Mouse (Mus musculus) MEL (cell line): ENCODE results near the gene Dlg5. TPM values are rescaled to one million over a fixed set of nuclear protein-coding genes. Genes with fewer than 3 reads are reported as not detected.

Experiments
- DNase-seq: peaks from one replicate; pipeline ENCODE4 v3.0.0; 2011; ENCODE audit warnings: low read depth, low spot score
- H3K27ac ChIP-seq: 2 replicates; pipeline ENCODE4 v1.5.1; 2012; ENCODE audit warnings: low read depth, mild to moderate bottlenecking, control low read depth, low read length, moderate library complexity; ENCODE audit not compliant: control insufficient read depth
- H3K27me3 ChIP-seq, 2 experiments: fragments of 150-350 bp in 1 of 2; sonication (generic) in 1 of 2; 2 replicates each; pipeline ENCODE4 v1.6.1; 2012; ENCODE audit warnings: low read length in 2 of 2, mild to moderate bottlenecking in 2 of 2, improper control_type of control experiment in 1 of 2, moderate library complexity in 1 of 2; ENCODE audit not compliant: insufficient read depth in 2 of 2, control insufficient read depth in 1 of 2
- H3K36me3 ChIP-seq, 2 experiments: 2 replicates each; pipeline ENCODE4 v1.6.1; 2012 to 2014; ENCODE audit warnings: low read length in 2 of 2, improper control_type of control experiment in 1 of 2, inconsistent platforms in 1 of 2, mild to moderate bottlenecking in 1 of 2; ENCODE audit not compliant: insufficient read depth in 2 of 2, control insufficient read depth in 1 of 2
- H3K4me1 ChIP-seq, 2 experiments: fragments of 150-350 bp in 1 of 2; sonication (generic) in 1 of 2; 2 replicates each; pipeline ENCODE4 v1.6.1; 2012; ENCODE audit warnings: low read length in 2 of 2, improper control_type of control experiment in 1 of 2, mild to moderate bottlenecking in 1 of 2; ENCODE audit not compliant: insufficient read depth in 2 of 2, control insufficient read depth in 1 of 2
- H3K4me3 ChIP-seq, 2 experiments: fragments of 150-350 bp in 1 of 2; sonication (generic) in 1 of 2; 2 replicates each; pipeline ENCODE4 v1.5.1; 2012; ENCODE audit warnings: low read depth in 2 of 2, low read length in 2 of 2, mild to moderate bottlenecking in 2 of 2, moderate library complexity in 2 of 2, control low read depth in 1 of 2, improper control_type of control experiment in 1 of 2; ENCODE audit not compliant: control insufficient read depth in 1 of 2, insufficient read depth in 1 of 2
- H3K79me2 ChIP-seq: 2 replicates; pipeline ENCODE4 v1.6.1; 2012; ENCODE audit warnings: mild to moderate bottlenecking, low read length, moderate library complexity; ENCODE audit not compliant: control insufficient read depth, poor library complexity, insufficient read depth
- H3K9ac ChIP-seq: 2 replicates; pipeline ENCODE4 v1.6.1; 2012; ENCODE audit warnings: low read depth, mild to moderate bottlenecking, control low read depth, low read length, moderate library complexity; ENCODE audit not compliant: control insufficient read depth, poor library complexity, severe bottlenecking
- H3K9me3 ChIP-seq: fragments of 150-350 bp; sonication (generic); replicated peaks from 2 replicates; pipeline ENCODE4 v1.6.1; 2012; ENCODE audit warnings: mild to moderate bottlenecking, low read length, improper control_type of control experiment, moderate library complexity; ENCODE audit not compliant: insufficient read depth
- CHD1 ChIP-seq: IDR thresholded peaks from 2 replicates; pipeline ENCODE4 v1.6.1; 2012; ENCODE audit warnings: low read depth, mild to moderate bottlenecking, inconsistent platforms, low read length, improper control_type of control experiment
- E2F4 ChIP-seq: IDR thresholded peaks from 2 replicates; pipeline ENCODE4 v1.6.1; 2011; ENCODE audit warnings: low read depth, low read length, improper control_type of control experiment, borderline replicate concordance
- ETS1 ChIP-seq: IDR thresholded peaks from 2 replicates; pipeline ENCODE4 v1.6.1; 2012; ENCODE audit warnings: low read depth, mild to moderate bottlenecking, inconsistent platforms, low read length, improper control_type of control experiment, moderate library complexity
- HCFC1 ChIP-seq: IDR thresholded peaks from 2 replicates; pipeline ENCODE4 v1.6.1; 2012; ENCODE audit warnings: low read depth, mild to moderate bottlenecking, inconsistent platforms, low read length, improper control_type of control experiment, moderate library complexity
- JUND ChIP-seq: IDR thresholded peaks from 2 replicates; pipeline ENCODE4 v1.6.1; 2011; ENCODE audit warnings: low read depth, mild to moderate bottlenecking, improper control_type of control experiment, low read length
- MAFK ChIP-seq: IDR thresholded peaks from 2 replicates; pipeline ENCODE4 v1.6.1; 2011; ENCODE audit warnings: low read depth, mild to moderate bottlenecking, low read length, improper control_type of control experiment, borderline replicate concordance
- MAZ ChIP-seq: IDR thresholded peaks from 2 replicates; pipeline ENCODE4 v1.6.1; 2012; ENCODE audit warnings: low read depth, mild to moderate bottlenecking, inconsistent platforms, low read length, improper control_type of control experiment
- MXI1 ChIP-seq: IDR thresholded peaks from 2 replicates; pipeline ENCODE4 v1.6.1; 2011; ENCODE audit warnings: mild to moderate bottlenecking, low read depth, low read length, improper control_type of control experiment
- NELFE ChIP-seq: IDR thresholded peaks from 2 replicates; pipeline ENCODE4 v1.6.1; 2011; ENCODE audit warnings: low read depth, low read length, improper control_type of control experiment
- NRF1 ChIP-seq: IDR thresholded peaks from 2 replicates; pipeline ENCODE4 v1.6.1; 2014; ENCODE audit warnings: low read depth, mild to moderate bottlenecking, inconsistent platforms, low read length, improper control_type of control experiment, moderate library complexity; ENCODE audit not compliant: poor library complexity, insufficient read depth, severe bottlenecking
- POLR2A ChIP-seq, 2 experiments: IDR thresholded peaks; 2 replicates each; pipeline ENCODE4 v1.6.1; 2011 to 2012; ENCODE audit warnings: low read length in 2 of 2, mild to moderate bottlenecking in 2 of 2, control low read depth in 1 of 2, improper control_type of control experiment in 1 of 2, low read depth in 1 of 2, moderate library complexity in 1 of 2; ENCODE audit not compliant: control insufficient read depth in 1 of 2, insufficient read depth in 1 of 2, poor library complexity in 1 of 2
- RCOR1 ChIP-seq: IDR thresholded peaks from 2 replicates; pipeline ENCODE4 v1.6.1; 2012; ENCODE audit warnings: low read depth, mild to moderate bottlenecking, inconsistent platforms, low read length, improper control_type of control experiment
- TAL1 ChIP-seq: IDR thresholded peaks from 2 replicates; pipeline ENCODE4 v1.6.1; 2012; ENCODE audit warnings: mild to moderate bottlenecking, inconsistent platforms, low read length, moderate library complexity, mixed read lengths
- TBP ChIP-seq: IDR thresholded peaks from 2 replicates; pipeline ENCODE4 v1.8.0; 2011; ENCODE audit warnings: low read depth, low read length, improper control_type of control experiment
- UBTF ChIP-seq: IDR thresholded peaks from 2 replicates; pipeline ENCODE4 v1.6.1; 2012; ENCODE audit warnings: low read depth, mild to moderate bottlenecking, inconsistent platforms, low read length, improper control_type of control experiment, moderate library complexity, borderline replicate concordance; ENCODE audit not compliant: insufficient read depth
- USF1 ChIP-seq: IDR thresholded peaks from 2 replicates; pipeline ENCODE4 v1.6.1; 2014; ENCODE audit warnings: low read depth, mild to moderate bottlenecking, inconsistent platforms, low read length, improper control_type of control experiment, moderate library complexity
- USF2 ChIP-seq, 2 experiments: IDR thresholded peaks; 2 replicates each; pipeline ENCODE4 v1.6.1; 2011 to 2012; ENCODE audit warnings: improper control_type of control experiment in 2 of 2, low read length in 2 of 2, borderline replicate concordance in 1 of 2, inconsistent platforms in 1 of 2, low read depth in 1 of 2, mild to moderate bottlenecking in 1 of 2; ENCODE audit not compliant: insufficient read depth in 1 of 2
- polyA plus RNA-seq, 2 experiments: library from polyadenylated mRNA; stranded (reverse) in 1 of 2; unstranded in 1 of 2; fragments of >175 nt in 1 of 2; fragments of >200 nt in 1 of 2; gene quantifications; 2 replicates each; pipeline versions ENCODE4 v1.2.1 to v1.2.4; 2012; ENCODE audit warnings: low replicate concordance in 2 of 2, low read depth in 1 of 2; ENCODE audit not compliant: insufficient read length in 2 of 2, insufficient read depth in 1 of 2, missing spikeins in 1 of 2
- total RNA-seq: library from RNA; depleted of rRNA; stranded (reverse); fragments of 300-350 nt; gene quantifications from 2 replicates; pipeline ENCODE4 v1.2.3, GENCODE M21; 2012

The Dlg5 gene
- total and polyA plus RNA-seq, 3 experiments, result not detected

DNA sequence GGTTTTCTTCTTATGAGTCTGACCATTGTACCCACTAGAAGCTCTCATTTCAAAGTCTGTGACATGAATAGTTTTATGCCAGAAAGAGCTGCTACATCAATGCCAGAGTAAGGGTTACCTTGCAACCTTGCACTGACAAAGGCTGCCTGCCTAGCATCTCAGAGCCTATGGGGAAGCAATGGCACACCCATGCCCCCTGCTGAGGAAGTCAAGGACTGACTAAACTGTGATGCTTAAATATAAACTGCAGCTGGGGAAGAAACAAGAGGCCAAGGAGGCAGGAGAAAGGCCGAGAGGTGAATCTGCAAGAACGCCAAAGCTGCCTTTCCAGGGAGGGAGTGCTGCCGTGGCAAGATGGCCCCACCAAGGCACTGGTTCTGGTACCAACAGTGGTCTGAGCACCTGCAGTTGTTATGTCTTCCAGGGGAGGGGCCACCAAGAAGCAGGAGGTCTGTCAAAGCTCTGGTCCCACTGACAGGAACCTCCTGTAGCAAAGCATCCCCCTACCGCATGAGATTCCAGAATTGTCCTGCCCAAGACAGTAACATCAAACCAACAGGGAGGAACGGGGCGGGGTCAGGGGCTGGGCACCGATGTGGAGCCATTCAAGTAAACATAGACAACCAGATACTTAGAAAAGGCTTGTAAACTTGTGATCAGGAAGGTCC lies 111.0 kb downstream of the Dlg5 start:
- Histone ChIP-seq H3K9me3 (no peaks in the 10 kb centered on the region), H3K9ac (no peak overlapping the region), H3K27me3 (no peaks in the 10 kb centered on the region), H3K4me3 (no peak overlapping the region), H3K79me2 (no peaks in the 10 kb centered on the region), H3K36me3 (no peaks in the 10 kb centered on the region)
- DNase-seq, result no peak
- no peak for TF ChIP-seq USF1
- TF ChIP-seq NRF1, result no peak
- TF ChIP-seq CHD1, result no peak
- no peak for TF ChIP-seq POLR2A (IDR thresholded peaks at IDR 0.05; ENCODE audit: control insufficient read depth in 1 of 2, insufficient read depth in 1 of 2, low read depth in 1 of 2, low read length in 2 of 2, poor library complexity in 1 of 2)
- no peak for TF ChIP-seq NELFE
- no peak for TF ChIP-seq TBP
- TF ChIP-seq, all 39 proteins: peak for 0
- H3K4me1 ChIP-seq, result no peaks in the 10 kb centered on the region
- no peak overlapping the region for H3K27ac ChIP-seq

DNA sequence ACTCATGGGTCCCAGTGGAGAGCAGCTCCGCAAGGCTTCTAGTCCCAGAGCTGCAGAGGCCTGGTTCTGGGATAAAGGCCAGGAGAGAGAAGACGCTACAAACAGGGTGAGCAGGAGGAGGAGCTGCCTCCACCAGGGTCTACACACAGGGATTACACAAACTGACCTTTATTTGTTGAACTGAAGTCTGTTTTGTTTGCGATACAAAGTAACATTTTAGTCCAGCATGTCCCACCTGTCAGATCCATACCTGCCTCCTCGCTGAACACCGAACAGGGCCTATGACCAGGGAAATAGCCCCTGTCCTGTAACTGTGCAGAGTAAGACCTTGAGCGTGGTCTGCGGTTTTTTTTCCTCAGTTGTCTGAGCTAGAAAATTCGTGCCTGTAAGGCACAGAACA lies 111.9 kb downstream of the Dlg5 start:
- no peaks in the 10 kb centered on the region for H3K9me3 ChIP-seq
- no peak overlapping the region for H3K4me3 ChIP-seq
- H3K4me1 ChIP-seq, result no peaks in the 10 kb centered on the region
- no peaks in the 10 kb centered on the region for H3K36me3 ChIP-seq
- H3K79me2 ChIP-seq, result no peaks in the 10 kb centered on the region
- no peak overlapping the region for H3K9ac ChIP-seq
- no peak for TF ChIP-seq JUND
- TF ChIP-seq USF2 (IDR thresholded peaks at IDR 0.05; ENCODE audit: borderline replicate concordance in 1 of 2, insufficient read depth in 1 of 2, low read depth in 1 of 2, low read length in 2 of 2), result no peak
- no peak for TF ChIP-seq E2F4
- TF ChIP-seq UBTF, result no peak
- no peak for TF ChIP-seq HCFC1
- no peak for TF ChIP-seq MXI1
- TF ChIP-seq MAFK, result no peak
- TF ChIP-seq ETS1, result no peak
- TF ChIP-seq RCOR1, result no peak
- no peak for TF ChIP-seq TAL1
- TF ChIP-seq MAZ, result no peak
- no peak for DNase-seq
- no peaks in the 10 kb centered on the region for H3K27me3 ChIP-seq
- no peak overlapping the region for H3K27ac ChIP-seq
